Mouse (Mus musculus): ENCODE data around the gene Phf1.

Phf1 gene

GRCm38 (mm10) chr17:26981050-26981449 lies 48.2 kb downstream of the Phf1 start:
- DNase-seq (ENCODE audit: low read depth) = no peak

GRCm38 (mm10) chr17:26983382-26983781 lies 50.5 kb downstream of the Phf1 start:
- DNase-seq (ENCODE audit: low read depth) = no peak

GRCm38 (mm10) chr17:26985503-26986179 lies 52.8 kb downstream of the Phf1 start:
- no peak for DNase-seq (ENCODE audit: low read depth)
